Mouse (Mus musculus) brain, embryonic 14.5 days (tissue): Measurements from ENCODE around the gene Cd9.

Experiments
- CTCF ChIP-seq: fragments of 200-500 bp; IDR thresholded peaks from 2 replicates; pipeline ENCODE4 v1.5.1; 2012; ENCODE audit warnings: inconsistent platforms, mild to moderate bottlenecking, moderate library complexity, borderline replicate concordance; ENCODE audit not compliant: insufficient read depth, insufficient read length; ENCODE audit errors: extremely low read depth
- POLR2A ChIP-seq: fragments of 200-500 bp; IDR thresholded peaks from 2 replicates; pipeline ENCODE4 v1.6.1; 2012; ENCODE audit warnings: mild to moderate bottlenecking, inconsistent platforms, borderline replicate concordance; ENCODE audit not compliant: poor library complexity, insufficient read depth, insufficient read length, severe bottlenecking; ENCODE audit errors: extremely low read depth

DNA sequence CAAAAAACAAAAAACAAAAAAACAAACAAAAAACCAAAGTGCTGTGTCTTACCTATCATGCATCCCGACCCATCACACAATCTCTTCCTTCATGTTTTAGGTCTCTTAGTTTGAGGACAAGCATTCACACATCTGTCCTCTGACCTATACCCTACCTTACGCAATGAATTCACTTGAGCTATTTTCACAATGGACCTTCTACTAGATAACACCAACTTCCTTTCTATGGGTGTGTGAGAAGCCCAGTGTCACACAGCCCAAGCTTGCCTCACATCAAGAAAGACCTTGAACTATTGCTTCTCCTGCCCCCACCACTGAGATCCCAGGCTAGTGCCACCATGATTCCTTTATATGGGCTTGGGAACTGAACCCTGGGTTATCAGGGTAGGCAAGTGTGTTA, 9.9 kb downstream of the Cd9 start:
- TF ChIP-seq POLR2A (no peak), CTCF (no peak)
